Mouse (Mus musculus) hindbrain, embryonic 12.5 days (tissue): ENCODE data around the gene Tfrc. TPM values are rescaled to one million over a fixed set of nuclear protein-coding genes. Genes with fewer than 3 reads are reported as not detected.

Source experiments
- ATAC-seq: fragments of 200-750 bp; cut with Nextera tagmentation; 2 replicates; pipeline ENCODE4 v1.8.0; 2017; ENCODE audit warnings: moderate TSS enrichment; ENCODE audit not compliant: low FRiP score
- H3K27ac ChIP-seq: fragments of 300-500 bp; sonication (generic); 2 replicates; pipeline ENCODE4 v1.5.1; 2016; ENCODE audit warnings: mild to moderate bottlenecking
- H3K27me3 ChIP-seq: fragments of 300-500 bp; sonication (generic); 2 replicates; pipeline ENCODE4 v1.6.1; 2016; ENCODE audit warnings: mild to moderate bottlenecking
- H3K36me3 ChIP-seq: fragments of 300-500 bp; sonication (generic); 2 replicates; pipeline ENCODE4 v1.6.1; 2016; ENCODE audit warnings: mild to moderate bottlenecking
- H3K4me1 ChIP-seq: fragments of 300-500 bp; sonication (generic); 2 replicates; pipeline ENCODE4 v1.6.1; 2016
- H3K4me2 ChIP-seq: fragments of 300-500 bp; sonication (generic); replicated peaks from 2 replicates; pipeline ENCODE4 v1.6.1; 2016; ENCODE audit warnings: mild to moderate bottlenecking
- H3K4me3 ChIP-seq: fragments of 300-500 bp; sonication (generic); 2 replicates; pipeline ENCODE4 v1.5.1; 2016; ENCODE audit warnings: mild to moderate bottlenecking
- H3K9ac ChIP-seq: fragments of 300-500 bp; sonication (generic); 2 replicates; pipeline ENCODE4 v1.6.1; 2016; ENCODE audit warnings: mild to moderate bottlenecking, moderate library complexity
- H3K9me3 ChIP-seq: fragments of 300-500 bp; sonication (generic); replicated peaks from 2 replicates; pipeline ENCODE4 v1.6.1; 2016; ENCODE audit warnings: mild to moderate bottlenecking
- WGBS: fragments of 180-500 bp; shearing (Covaris S2); methylation state at CpG from one replicate; pipeline ENCODE4 v1.1.7; 2016; 5-methylcytosine and 5-hydroxymethylcytosine counted together
- polyA plus RNA-seq: library from polyadenylated mRNA; unstranded; fragments of >200 nt; fragmentation: Nextera tagmentation; extraction: Ambion mirVana; gene quantifications from 2 replicates; pipeline ENCODE4 v1.2.1, GENCODE M21; 2016

Tfrc gene
- polyA plus RNA-seq, 1 experiment from 2014 or later = 44.4 TPM

DNA sequence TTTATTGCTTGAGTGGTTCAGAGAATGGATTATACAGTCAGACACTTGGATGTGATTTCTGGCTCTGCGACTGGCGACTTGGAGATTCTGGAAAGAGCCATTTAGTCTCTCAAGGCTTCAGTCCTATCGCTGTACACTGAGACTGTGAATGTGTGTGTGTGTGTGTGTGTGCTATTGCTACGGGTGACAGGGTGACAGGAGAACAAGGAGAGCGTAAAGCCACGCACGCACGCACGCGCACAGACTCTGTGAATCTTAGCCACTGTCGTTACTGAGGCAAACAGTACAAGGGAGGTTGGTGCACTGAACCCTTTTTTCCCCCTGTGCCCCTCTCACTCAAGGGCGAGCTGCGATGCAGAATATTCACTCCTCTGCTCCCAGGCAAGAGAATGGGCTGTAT lies 33.6 kb downstream of the Tfrc start:
- H3K4me1 ChIP-seq = peaks cover 26% of the 10 kb centered on the region
- no peak overlapping the region for H3K4me3 ChIP-seq
- no peaks in the 10 kb centered on the region for H3K36me3 ChIP-seq
- no peak overlapping the region for H3K9ac ChIP-seq
- H3K27ac ChIP-seq = no peak overlapping the region
- no peaks in the 10 kb centered on the region for H3K9me3 ChIP-seq
- ATAC-seq = no peak
- 71% methylated on average over 13 of the region's 13 CpGs for WGBS
- H3K4me2 ChIP-seq = no peak overlapping the region
- 0 out of 2 replicates have a peak, but pooled peaks cover 2% of the 10 kb centered on the region for H3K27me3 ChIP-seq

DNA sequence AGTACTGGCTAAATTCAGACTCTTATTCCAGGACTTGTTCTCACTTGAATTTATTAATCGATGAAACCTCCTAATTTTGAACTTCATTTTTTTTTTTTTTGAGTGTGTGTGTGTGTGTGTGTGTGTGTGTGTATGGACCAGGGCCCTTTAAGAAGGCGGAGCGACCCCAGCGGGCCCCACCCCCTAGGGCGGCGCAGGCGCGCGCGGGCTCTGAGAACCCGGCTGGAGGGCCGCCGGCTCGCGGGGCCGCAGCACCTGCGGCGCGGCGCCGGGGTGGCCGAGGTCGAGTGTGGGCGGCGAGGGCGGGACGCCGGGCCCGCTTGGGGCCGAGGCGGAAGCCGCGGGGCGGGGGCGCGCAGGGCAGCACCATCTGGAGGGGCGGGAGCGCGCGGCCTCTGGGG lies 34.9 kb downstream of the Tfrc start, which contains the start of gene Tnk2:
TSS of gene Tnk2 (plus strand) at position 214 of the 401 bp plus-strand sequence.
- H3K4me2 ChIP-seq = peak within 1 kb of the TSS; percentile 93
- ATAC-seq = peak; percentile 87
- 1% methylated on average over 36 of the region's 40 CpGs for WGBS
- peak within 1 kb of the TSS; percentile 93 for H3K4me3 ChIP-seq
- H3K27me3 ChIP-seq = 0 out of 2 replicates have a peak, but pooled peaks cover 2% of the 10 kb centered on the region
- no peaks in the 10 kb centered on the region for H3K9me3 ChIP-seq
- H3K4me1 ChIP-seq = peaks cover 26% of the 10 kb centered on the region
- peak within 1 kb of the TSS; percentile 90 for H3K27ac ChIP-seq
- H3K9ac ChIP-seq = peak within 1 kb of the TSS; percentile 97
- H3K36me3 ChIP-seq = no peaks in the 10 kb centered on the region

DNA sequence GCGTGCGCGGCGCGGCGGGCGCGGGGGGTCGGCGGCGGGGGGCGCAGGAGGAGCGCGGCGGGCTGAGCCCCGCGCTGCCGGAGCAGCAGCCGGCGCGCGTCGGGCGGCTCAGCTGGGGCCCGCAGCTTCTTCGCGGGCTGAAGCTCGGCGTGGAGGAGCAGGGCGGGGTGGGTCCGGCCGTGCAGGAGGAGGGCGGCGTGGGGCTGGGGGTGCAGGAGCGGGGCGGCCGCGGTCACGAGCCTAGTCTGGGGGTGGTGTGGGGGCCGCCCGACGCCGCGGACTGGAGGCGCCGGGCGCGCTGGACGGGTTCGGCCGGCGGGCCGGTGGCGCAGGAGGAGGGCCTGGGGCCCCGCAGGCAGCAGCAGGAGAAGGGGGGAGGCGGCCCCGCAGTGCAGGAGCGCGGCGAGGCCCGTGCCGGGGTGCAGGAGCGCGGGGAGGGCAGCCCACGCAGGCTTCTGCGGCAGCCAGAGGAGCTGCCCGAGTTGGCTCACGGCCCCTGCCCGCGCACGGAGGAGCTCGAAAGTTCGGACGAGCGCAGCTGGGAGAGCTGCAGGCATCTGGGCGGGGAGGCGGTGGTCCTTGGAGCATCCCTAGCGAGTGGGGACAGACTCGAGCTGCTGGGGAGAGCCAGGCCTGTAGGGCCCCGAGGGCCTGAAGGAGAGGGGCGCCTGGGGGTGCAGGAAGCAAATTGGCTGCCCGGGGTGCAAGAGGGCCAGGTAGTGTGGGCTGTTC lies 35.5 kb downstream of the Tfrc start:
- peak overlapping the region; percentile 90 for H3K27ac ChIP-seq
- no peaks in the 10 kb centered on the region for H3K36me3 ChIP-seq
- H3K4me2 ChIP-seq = peak overlapping the region; percentile 93
- peak; percentile 75 for ATAC-seq
- H3K9ac ChIP-seq = peak overlapping the region; percentile 97
- no peaks in the 10 kb centered on the region for H3K9me3 ChIP-seq
- H3K4me3 ChIP-seq = peak overlapping the region; percentile 93
- under 1% methylated on average over 42 of the region's 82 CpGs for whole genome bisulfite sequencing
- H3K4me1 ChIP-seq = peaks cover 26% of the 10 kb centered on the region
- 0 out of 2 replicates have a peak, but pooled peaks cover 2% of the 10 kb centered on the region for H3K27me3 ChIP-seq

DNA sequence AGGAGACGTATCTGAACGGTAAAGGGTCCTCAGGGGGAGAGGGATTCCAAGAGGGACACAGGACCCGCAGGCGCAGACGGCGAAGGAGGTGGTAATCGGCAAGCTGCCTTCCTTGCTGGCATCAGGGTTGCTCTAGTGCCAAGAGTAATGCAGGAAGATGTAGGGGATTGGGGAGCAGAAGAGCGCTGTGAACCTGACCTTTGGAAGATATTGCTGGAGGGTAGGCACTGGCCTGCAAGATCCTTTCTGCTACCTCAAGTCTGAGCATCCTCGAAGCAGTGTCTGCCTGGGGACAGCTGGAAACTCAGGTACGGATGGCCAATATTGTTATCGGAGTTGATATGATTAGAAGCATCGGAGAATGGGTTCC lies 36.1 kb downstream of the Tfrc start:
- H3K4me3 ChIP-seq = peak overlapping the region; percentile 93
- H3K27me3 ChIP-seq = 0 out of 2 replicates have a peak, but pooled peaks cover 2% of the 10 kb centered on the region
- peak overlapping the region; percentile 90 for H3K27ac ChIP-seq
- WGBS = 10% methylated on average over 12 of the region's 12 CpGs
- H3K9me3 ChIP-seq = no peaks in the 10 kb centered on the region
- H3K9ac ChIP-seq = peak overlapping the region; percentile 97
- H3K4me2 ChIP-seq = peak overlapping the region; percentile 93
- peaks cover 26% of the 10 kb centered on the region for H3K4me1 ChIP-seq
- H3K36me3 ChIP-seq = no peaks in the 10 kb centered on the region
- no peak for ATAC-seq

DNA sequence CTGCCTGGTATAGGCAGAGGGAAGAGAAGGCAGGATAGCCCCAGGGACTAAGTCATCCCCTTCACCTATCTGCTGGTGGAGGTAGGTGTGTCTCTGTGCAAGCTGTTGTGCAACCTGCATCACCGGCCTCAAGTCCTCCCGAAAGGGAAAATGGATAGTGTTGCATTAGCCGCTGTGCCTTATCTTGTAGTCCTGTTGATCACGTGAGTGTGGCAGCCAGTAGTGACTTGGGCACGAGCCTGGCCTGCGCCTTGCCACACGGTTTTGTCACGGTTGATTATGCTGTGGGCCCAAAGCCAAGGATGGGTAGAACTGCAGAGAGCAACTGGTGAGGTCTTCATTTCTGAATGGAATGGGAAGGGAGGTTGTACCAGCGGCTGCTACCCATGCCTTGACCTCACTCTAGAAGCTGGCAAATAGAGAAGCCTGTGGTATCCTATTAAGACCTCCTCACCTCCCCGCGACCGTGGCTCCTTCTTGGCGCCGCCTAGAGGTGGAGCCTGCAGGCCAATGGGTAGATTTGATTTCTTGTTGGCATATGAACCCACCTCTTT lies 36.7 kb downstream of the Tfrc start:
- no peaks in the 10 kb centered on the region for H3K9me3 ChIP-seq
- peak overlapping the region; percentile 97; the same call in 1 of the 2 replicates for H3K9ac ChIP-seq
- H3K4me3 ChIP-seq = peak overlapping the region; percentile 93
- no peaks in the 10 kb centered on the region for H3K36me3 ChIP-seq
- 19% methylated on average over 14 of the region's 14 CpGs for whole genome bisulfite sequencing
- 0 out of 2 replicates have a peak, but pooled peaks cover 2% of the 10 kb centered on the region for H3K27me3 ChIP-seq
- H3K4me2 ChIP-seq = peak overlapping the region; percentile 93
- H3K4me1 ChIP-seq = peaks cover 26% of the 10 kb centered on the region
- H3K27ac ChIP-seq = peak overlapping the region; percentile 90; the same call in 1 of the 2 replicates
- peak; percentile 47; the same call in 1 of the 2 replicates for ATAC-seq

DNA sequence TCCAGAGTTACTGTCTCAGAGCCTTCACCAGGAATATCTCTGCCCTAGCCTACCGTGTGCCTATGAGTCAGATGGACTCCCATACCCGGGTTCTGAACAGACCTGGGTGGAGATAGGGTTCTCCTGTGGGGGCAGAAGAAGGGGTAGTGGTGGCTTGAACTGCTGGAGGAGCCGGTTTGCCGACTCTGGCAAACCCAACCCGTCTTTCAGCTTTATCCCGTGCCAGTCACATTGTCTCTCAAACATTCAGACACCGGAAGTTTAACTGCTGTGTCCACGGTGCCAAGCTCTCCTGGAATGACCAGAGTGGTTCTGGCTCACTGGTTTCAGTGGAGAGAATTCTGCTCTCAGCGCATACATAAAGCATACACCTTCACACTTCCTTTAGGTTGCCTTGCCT lies 37.3 kb downstream of the Tfrc start:
- Histone ChIP-seq H3K4me1 (peaks cover 26% of the 10 kb centered on the region), H3K4me2 (peak overlapping the region; percentile 93), H3K9ac (no peak overlapping the region), H3K36me3 (no peaks in the 10 kb centered on the region), H3K9me3 (no peaks in the 10 kb centered on the region), H3K27ac (no peak overlapping the region), H3K4me3 (peak overlapping the region; percentile 93; the same call in 1 of the 2 replicates), H3K27me3 (0 out of 2 replicates have a peak, but pooled peaks cover 2% of the 10 kb centered on the region)
- 87% methylated on average over 9 of the region's 9 CpGs for WGBS
- no peak for ATAC-seq

DNA sequence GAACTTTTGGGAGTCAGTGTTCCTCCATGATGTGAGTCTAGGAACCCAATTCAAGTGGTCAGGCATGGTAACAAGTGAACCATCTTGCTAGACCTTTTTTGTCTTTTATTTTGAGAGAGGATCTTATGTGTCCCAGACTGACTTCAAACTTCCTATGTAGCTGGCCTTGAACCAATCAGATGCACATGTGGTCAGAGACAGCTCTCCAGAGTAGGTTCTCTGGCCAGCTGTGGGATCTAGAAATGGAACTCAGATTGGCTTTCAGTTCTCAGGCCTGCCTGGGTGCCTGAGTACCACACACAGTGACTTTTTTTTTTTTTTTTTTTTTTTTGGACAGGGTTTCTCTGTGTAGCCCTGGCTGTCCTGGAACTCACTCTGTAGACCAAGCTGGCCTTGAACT lies 39.0 kb downstream of the Tfrc start:
- H3K9me3 ChIP-seq = no peaks in the 10 kb centered on the region
- H3K27ac ChIP-seq = no peak overlapping the region
- 0 out of 2 replicates have a peak, but pooled peaks cover 2% of the 10 kb centered on the region for H3K27me3 ChIP-seq
- no peak for ATAC-seq
- H3K9ac ChIP-seq = no peak overlapping the region
- no peaks in the 10 kb centered on the region for H3K36me3 ChIP-seq
- H3K4me2 ChIP-seq = no peak overlapping the region
- peaks cover 21% of the 10 kb centered on the region for H3K4me1 ChIP-seq
- no peak overlapping the region for H3K4me3 ChIP-seq

DNA sequence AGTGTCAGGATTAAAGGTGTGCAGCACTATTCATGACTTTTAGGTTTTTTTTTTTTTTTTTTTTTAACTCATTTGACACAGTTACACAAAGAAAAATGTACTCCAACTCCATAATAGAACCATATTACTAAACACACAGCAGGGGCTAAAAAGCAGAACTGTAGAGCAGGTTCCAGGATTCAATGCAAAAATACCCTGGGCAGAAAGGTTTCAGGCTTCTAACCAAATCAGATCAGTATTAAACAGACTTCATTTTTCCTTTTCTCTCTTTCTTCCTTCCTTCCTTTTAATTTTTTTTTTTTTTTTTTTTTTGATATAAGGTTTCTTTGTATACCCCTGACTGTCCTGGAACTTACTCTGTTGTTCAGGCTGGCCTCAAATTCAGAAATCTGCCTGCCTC lies 41.7 kb downstream of the Tfrc start:
- no peak for ATAC-seq
- Histone ChIP-seq H3K4me1 (peaks cover 12% of the 10 kb centered on the region), H3K4me2 (no peak overlapping the region), H3K27ac (no peak overlapping the region), H3K9ac (no peak overlapping the region), H3K27me3 (0 out of 2 replicates have a peak, but pooled peaks cover 2% of the 10 kb centered on the region), H3K9me3 (no peaks in the 10 kb centered on the region), H3K36me3 (no peaks in the 10 kb centered on the region), H3K4me3 (no peak overlapping the region)

DNA sequence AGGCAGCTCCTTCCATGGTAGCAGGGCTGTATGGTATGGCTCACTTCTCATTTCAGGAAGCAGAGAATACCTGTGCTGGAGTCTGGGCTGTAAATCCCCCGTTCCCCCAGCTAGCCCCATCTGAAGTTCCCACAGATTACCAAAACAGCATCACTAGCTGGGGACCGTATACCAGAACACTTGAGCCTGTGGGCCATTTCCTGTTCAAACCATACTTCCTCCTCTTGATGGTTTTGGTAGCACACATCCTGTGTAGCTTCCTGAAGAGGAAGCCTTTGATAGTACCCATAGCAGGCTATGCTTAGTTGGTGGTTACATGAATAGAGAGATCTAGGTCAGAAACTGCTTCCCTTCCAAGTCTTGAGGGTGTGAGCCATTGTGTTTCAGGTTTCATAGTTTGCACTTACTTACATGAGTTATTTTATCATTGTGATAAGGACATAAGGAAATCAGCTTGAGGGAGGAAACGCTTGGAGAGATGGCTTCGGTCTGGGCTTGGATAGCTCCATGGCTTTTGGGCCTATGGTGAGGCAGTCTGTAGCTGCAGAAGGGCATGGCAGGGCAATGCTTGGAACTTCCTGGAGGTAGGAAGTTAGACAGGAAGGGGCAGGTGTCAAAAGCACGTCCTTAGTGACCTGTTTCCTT lies 42.4 kb downstream of the Tfrc start:
- H3K4me3 ChIP-seq = no peak overlapping the region
- no peaks in the 10 kb centered on the region for H3K27me3 ChIP-seq
- no peak for ATAC-seq
- H3K36me3 ChIP-seq = no peaks in the 10 kb centered on the region
- no peak overlapping the region for H3K27ac ChIP-seq
- no peaks in the 10 kb centered on the region for H3K9me3 ChIP-seq
- no peak overlapping the region for H3K9ac ChIP-seq
- H3K4me1 ChIP-seq = peaks cover 6% of the 10 kb centered on the region
- WGBS = 79% methylated on average over 5 of the region's 5 CpGs
- no peak overlapping the region for H3K4me2 ChIP-seq

DNA sequence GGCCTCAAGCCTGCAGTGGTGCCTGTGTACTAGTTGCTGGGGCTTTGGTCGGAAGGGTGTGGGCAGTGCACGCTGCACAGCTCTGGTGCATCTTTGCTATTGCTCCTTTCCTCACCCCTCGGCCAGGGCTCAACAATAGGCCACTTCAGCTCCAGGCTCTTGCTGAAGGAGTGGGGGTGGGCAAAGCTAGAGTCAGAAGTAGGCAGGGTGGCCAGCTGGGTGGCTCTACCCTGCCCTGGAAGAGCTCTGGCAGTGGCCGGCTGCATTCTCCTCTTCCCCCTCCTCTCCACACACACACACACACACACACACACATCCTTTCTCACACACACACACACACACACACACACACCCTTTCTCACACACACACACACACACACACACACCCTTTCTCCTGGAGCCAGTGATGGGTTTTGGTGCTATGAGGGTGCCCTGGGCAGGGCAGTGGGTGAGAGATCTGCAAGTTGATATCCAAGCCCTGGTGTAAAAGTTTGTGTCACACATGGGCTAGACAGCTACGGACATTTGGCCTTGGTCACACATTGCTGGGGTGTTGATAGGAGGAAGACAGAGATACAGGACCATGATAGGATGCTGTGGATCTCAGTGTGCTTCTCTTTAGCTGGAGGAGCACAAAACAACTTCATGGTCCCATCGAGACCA lies 45.5 kb downstream of the Tfrc start:
- no peaks in the 10 kb centered on the region for H3K36me3 ChIP-seq
- H3K27ac ChIP-seq = no peak overlapping the region
- WGBS = 77% methylated on average over 6 of the region's 6 CpGs
- no peaks in the 10 kb centered on the region for H3K27me3 ChIP-seq
- H3K9ac ChIP-seq = no peak overlapping the region
- peaks cover 16% of the 10 kb centered on the region for H3K4me1 ChIP-seq
- no peak overlapping the region for H3K4me3 ChIP-seq
- no peak overlapping the region for H3K4me2 ChIP-seq
- ATAC-seq = no peak
- H3K9me3 ChIP-seq = no peaks in the 10 kb centered on the region

DNA sequence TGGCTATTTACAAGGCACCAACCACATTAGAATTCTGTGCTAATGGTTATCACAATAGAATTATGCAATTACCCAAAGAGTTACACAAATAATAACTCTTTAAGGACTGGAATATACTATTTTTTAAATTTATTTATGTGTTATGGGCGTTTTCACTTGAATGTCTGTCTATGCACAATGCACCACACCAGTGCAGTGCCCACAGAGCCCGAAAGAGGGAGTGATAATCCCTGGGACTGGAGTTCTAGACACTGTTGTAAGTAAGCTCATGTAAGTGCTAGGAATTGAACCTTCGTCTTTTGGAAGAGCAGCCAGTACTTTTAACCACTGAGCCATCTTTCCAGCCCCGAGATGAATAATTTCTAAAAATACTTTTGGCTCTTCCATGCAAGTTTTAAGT lies 46.8 kb downstream of the Tfrc start:
- Histone ChIP-seq H3K36me3 (no peaks in the 10 kb centered on the region), H3K27ac (no peak overlapping the region), H3K4me2 (no peak overlapping the region), H3K4me1 (peaks cover 30% of the 10 kb centered on the region), H3K4me3 (no peak overlapping the region), H3K9ac (no peak overlapping the region), H3K27me3 (no peaks in the 10 kb centered on the region), H3K9me3 (no peaks in the 10 kb centered on the region)
- WGBS = 92% methylated on average over 4 of the region's 4 CpGs
- no peak for ATAC-seq

DNA sequence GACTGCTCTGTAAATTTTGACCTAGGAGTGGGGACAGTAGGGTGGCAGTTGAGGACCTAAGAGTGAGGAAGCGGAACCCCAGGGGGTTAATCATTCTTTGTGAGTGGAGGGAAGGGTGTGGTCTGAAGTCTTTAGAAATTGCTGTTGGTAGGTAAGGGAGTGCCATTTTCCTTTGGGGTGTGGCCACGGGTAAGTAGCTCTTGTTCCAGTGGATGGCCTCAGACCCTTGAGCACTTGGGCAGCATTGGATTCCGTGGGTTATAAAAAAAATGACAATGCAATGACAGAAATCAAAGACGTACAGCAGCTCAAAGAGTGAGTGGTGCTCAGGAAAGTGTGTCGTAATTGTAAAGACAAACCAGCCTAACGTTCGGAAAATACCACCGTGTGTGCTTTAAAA lies 47.6 kb downstream of the Tfrc start:
- Histone ChIP-seq H3K4me1 (peaks cover 38% of the 10 kb centered on the region), H3K27ac (no peak overlapping the region), H3K9ac (no peak overlapping the region), H3K4me2 (no peak overlapping the region), H3K27me3 (no peaks in the 10 kb centered on the region), H3K9me3 (no peaks in the 10 kb centered on the region), H3K4me3 (no peak overlapping the region), H3K36me3 (no peaks in the 10 kb centered on the region)
- 90% methylated on average over 8 of the region's 8 CpGs for WGBS
- no peak for ATAC-seq
